Mouse (Mus musculus) thymus, adult 2 months (tissue): ENCODE measurements around the gene Kalrn.

Experiments used
- CTCF ChIP-seq: fragments of 200-500 bp; IDR thresholded peaks from 2 replicates; pipeline ENCODE4 v1.5.1; 2012; ENCODE audit warnings: mild to moderate bottlenecking, control low read depth, low read length, moderate library complexity, borderline replicate concordance; ENCODE audit not compliant: control insufficient read depth, poor library complexity, insufficient read depth; ENCODE audit errors: extremely low read depth
- POLR2A ChIP-seq: fragments of 200-500 bp; IDR thresholded peaks from 2 replicates; pipeline ENCODE4 v1.6.1; 2012; ENCODE audit warnings: mild to moderate bottlenecking, low read length, control low read depth, moderate library complexity; ENCODE audit not compliant: control insufficient read depth, poor library complexity, insufficient read depth; ENCODE audit errors: extremely low read depth

DNA sequence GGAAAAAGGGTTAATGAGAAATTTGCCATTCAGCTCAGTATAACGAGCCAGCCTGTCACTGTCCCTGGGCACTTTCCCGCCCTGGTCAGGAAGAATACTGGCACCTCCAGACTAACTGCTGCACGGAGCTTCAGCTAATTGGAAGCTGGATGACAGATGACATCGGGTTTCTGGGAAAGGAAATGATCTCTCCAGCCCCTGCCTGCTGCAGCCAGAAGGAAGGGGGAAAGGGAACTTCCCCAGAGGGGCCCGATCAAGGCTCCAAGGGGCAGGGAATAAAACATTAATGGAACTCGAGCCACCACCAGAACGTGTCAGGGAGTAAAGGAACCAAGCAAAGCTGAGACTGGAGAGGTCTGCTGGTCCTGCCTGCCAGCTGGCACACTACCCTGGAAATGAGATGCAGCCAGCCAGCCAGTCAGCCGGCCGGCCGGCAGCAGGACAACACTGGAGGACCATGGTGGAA is 159.4 kb downstream of the Kalrn start:
- TF ChIP-seq CTCF: no peak
- TF ChIP-seq POLR2A: no peak
